Mouse (Mus musculus) E14TG2a.4 (cell line): ENCODE results near the gene Fam69a.

Experiments used
- CTCF ChIP-seq: conservative IDR thresholded peaks from 2 replicates; pipeline ENCODE4 v1.5.1; 2014; ENCODE audit warnings: low read length
- NANOG ChIP-seq: IDR thresholded peaks from 2 replicates; pipeline ENCODE4 v1.6.1; 2014; ENCODE audit warnings: borderline replicate concordance, low read length, mixed read lengths
- POU5F1 ChIP-seq: IDR thresholded peaks from 2 replicates; pipeline ENCODE4 v1.6.1; 2014; ENCODE audit warnings: low read length, borderline replicate concordance

DNA sequence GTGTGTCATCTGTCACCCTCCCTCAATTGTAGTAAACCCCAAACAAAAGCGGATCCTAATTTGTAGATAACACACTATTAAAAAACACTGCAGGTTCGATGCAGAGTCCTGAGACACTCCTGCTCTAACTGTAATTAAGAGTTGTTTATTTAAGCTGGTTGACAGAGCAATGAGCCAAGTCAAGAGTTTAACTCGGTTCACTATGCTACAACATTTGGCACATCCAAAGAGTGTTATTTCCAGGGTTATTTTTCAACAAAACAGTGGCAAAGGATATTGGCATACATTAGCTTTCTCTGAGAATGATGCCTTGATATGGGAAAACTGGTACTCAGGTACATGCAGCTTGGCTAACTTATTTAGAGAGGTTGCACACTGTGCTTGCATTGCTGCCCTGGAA is 4.9 kb downstream of the Fam69a start:
- TF ChIP-seq NANOG (no peak), CTCF (no peak), POU5F1 (no peak)
